Mouse (Mus musculus): ENCODE results near the gene Asb8. TPM values are rescaled to one million over a fixed set of nuclear protein-coding genes. Genes with fewer than 3 reads are reported as not detected.
A peak's percentile ranks its signal among the peaks of the same experiment; 100 is the strongest.

The Asb8 gene
- polyA plus RNA-seq, 1 experiment, result 50.3 TPM

GRCm38 (mm10) chr15:98167645-98168621 is 2.5 kb upstream of the Asb8 start:
- H3K4me2 ChIP-seq (ENCODE audit: low read depth), result peak overlapping the region; percentile 49
- peaks cover 70% of the 10 kb centered on the region for H3K27me3 ChIP-seq (ENCODE audit: control insufficient read depth, insufficient read depth, insufficient read length)
- no peaks in the 10 kb centered on the region for H3K79me2 ChIP-seq (ENCODE audit: control insufficient read depth, insufficient read depth)
- no peaks in the 10 kb centered on the region for H3K36me3 ChIP-seq (ENCODE audit: control insufficient read depth, insufficient read depth)
- TF ChIP-seq SRF (IDR thresholded peaks at IDR 0.05; ENCODE audit: control insufficient read depth, insufficient read length, low read depth) (no peak), MAX (IDR thresholded peaks at IDR 0.05; ENCODE audit: low read depth) (no peak), CEBPB (IDR thresholded peaks at IDR 0.05; ENCODE audit: insufficient read depth, poor library complexity, severe bottlenecking) (no peak), REST (IDR thresholded peaks at IDR 0.05; ENCODE audit: insufficient read depth, insufficient read length) (no peak), TCF3 (IDR thresholded peaks at IDR 0.05; ENCODE audit: insufficient read length, low read depth) (no peak), TCF12 (IDR thresholded peaks at IDR 0.05; ENCODE audit: insufficient read depth, poor library complexity, severe bottlenecking) (no peak), MYOG (IDR thresholded peaks at IDR 0.05; ENCODE audit: control insufficient read depth in 1 of 3, insufficient read depth in 1 of 3, insufficient read length in 2 of 3, low read depth in 2 of 3) (no peak), USF1 (IDR thresholded peaks at IDR 0.05; ENCODE audit: low read depth) (no peak), E2F4 (IDR thresholded peaks at IDR 0.05; ENCODE audit: insufficient read depth) (no peak)
- no peak overlapping the region for H3K4me3 ChIP-seq
- H3ac ChIP-seq (ENCODE audit: control insufficient read depth, insufficient read length), result no peak overlapping the region

- Histone ChIP-seq H3K27me3 (ENCODE audit: control insufficient read depth, insufficient read depth, insufficient read length) (peaks cover 68% of the 10 kb centered on the region), H3K4me2 (ENCODE audit: low read depth) (peak within 1 kb of the TSS; percentile 49), H3K79me2 (ENCODE audit: control insufficient read depth, insufficient read depth) (no peaks in the 10 kb centered on the region), H3K4me3 (no peak within 1 kb of the TSS), H3ac (ENCODE audit: control insufficient read depth, insufficient read length) (no peak within 1 kb of the TSS), H3K36me3 (ENCODE audit: control insufficient read depth, insufficient read depth) (no peaks in the 10 kb centered on the region)
- TF ChIP-seq POLR2A (IDR thresholded peaks at IDR 0.05; ENCODE audit: insufficient read length, low read depth) (no peak), MYOD1 (IDR thresholded peaks at IDR 0.05; ENCODE audit: control insufficient read depth in 1 of 3, insufficient read length in 2 of 3, low read depth in 2 of 3) (no peak), TCF3 (IDR thresholded peaks at IDR 0.05; ENCODE audit: insufficient read length, low read depth) (no peak), TCF12 (IDR thresholded peaks at IDR 0.05; ENCODE audit: insufficient read depth, poor library complexity, severe bottlenecking) (no peak), SRF (IDR thresholded peaks at IDR 0.05; ENCODE audit: control insufficient read depth, insufficient read length, low read depth) (no peak), MAX (IDR thresholded peaks at IDR 0.05; ENCODE audit: low read depth) (no peak), POLR2AphosphoS2 (IDR thresholded peaks at IDR 0.05; ENCODE audit: insufficient read length, low read depth) (no peak), REST (IDR thresholded peaks at IDR 0.05; ENCODE audit: insufficient read depth, insufficient read length) (no peak), E2F4 (IDR thresholded peaks at IDR 0.05; ENCODE audit: insufficient read depth) (no peak), CEBPB (IDR thresholded peaks at IDR 0.05; ENCODE audit: insufficient read depth, poor library complexity, severe bottlenecking) (no peak), MYOG (IDR thresholded peaks at IDR 0.05; ENCODE audit: control insufficient read depth in 1 of 3, insufficient read depth in 1 of 3, insufficient read length in 2 of 3, low read depth in 2 of 3) (no peak), USF1 (IDR thresholded peaks at IDR 0.05; ENCODE audit: low read depth) (no peak)
Measured at GRCm38 (mm10) chr15:98166963-98167644, 1.7 kb upstream of the Asb8 start, which contains the start of gene Ccdc184. Gene Ccdc184, plus strand, starts transcription at chr15:98167158.

GRCm38 (mm10) chr15:98162561-98162960 is 2.9 kb downstream of the Asb8 start:
- Histone ChIP-seq H3K36me3 (ENCODE audit: control insufficient read depth, insufficient read depth) (no peaks in the 10 kb centered on the region), H3K4me2 (ENCODE audit: low read depth) (no peak overlapping the region), H3K4me3 (no peak overlapping the region), H3ac (ENCODE audit: control insufficient read depth, insufficient read length) (no peak overlapping the region), H3K79me2 (ENCODE audit: control insufficient read depth, insufficient read depth) (no peaks in the 10 kb centered on the region), H3K27me3 (ENCODE audit: control insufficient read depth, insufficient read depth, insufficient read length) (peaks cover 30% of the 10 kb centered on the region)
- TF ChIP-seq TCF3 (IDR thresholded peaks at IDR 0.05; ENCODE audit: insufficient read length, low read depth) (no peak), MAX (IDR thresholded peaks at IDR 0.05; ENCODE audit: low read depth) (no peak), CEBPB (IDR thresholded peaks at IDR 0.05; ENCODE audit: insufficient read depth, poor library complexity, severe bottlenecking) (no peak), USF1 (IDR thresholded peaks at IDR 0.05; ENCODE audit: low read depth) (no peak), SRF (IDR thresholded peaks at IDR 0.05; ENCODE audit: control insufficient read depth, insufficient read length, low read depth) (no peak), POLR2AphosphoS2 (IDR thresholded peaks at IDR 0.05; ENCODE audit: insufficient read length, low read depth) (no peak), TCF12 (IDR thresholded peaks at IDR 0.05; ENCODE audit: insufficient read depth, poor library complexity, severe bottlenecking) (no peak), MYOG (IDR thresholded peaks at IDR 0.05; ENCODE audit: control insufficient read depth in 1 of 3, insufficient read depth in 1 of 3, insufficient read length in 2 of 3, low read depth in 2 of 3) (no peak), REST (IDR thresholded peaks at IDR 0.05; ENCODE audit: insufficient read depth, insufficient read length) (no peak), POLR2A (IDR thresholded peaks at IDR 0.05; ENCODE audit: insufficient read length, low read depth) (no peak), E2F4 (IDR thresholded peaks at IDR 0.05; ENCODE audit: insufficient read depth) (no peak), MYOD1 (IDR thresholded peaks at IDR 0.05; ENCODE audit: control insufficient read depth in 1 of 3, insufficient read length in 2 of 3, low read depth in 2 of 3) (no peak)

GRCm38 (mm10) chr15:98161026-98161805 is 4.2 kb downstream of the Asb8 start:
- no peak overlapping the region for H3K4me3 ChIP-seq
- H3ac ChIP-seq (ENCODE audit: control insufficient read depth, insufficient read length), result no peak overlapping the region
- peaks cover 26% of the 10 kb centered on the region for H3K27me3 ChIP-seq (ENCODE audit: control insufficient read depth, insufficient read depth, insufficient read length)
- TF ChIP-seq MYOD1 (IDR thresholded peaks at IDR 0.05; ENCODE audit: control insufficient read depth in 1 of 3, insufficient read length in 2 of 3, low read depth in 2 of 3), result no peak
- TF ChIP-seq USF1 (IDR thresholded peaks at IDR 0.05; ENCODE audit: low read depth), result no peak
- H3K79me2 ChIP-seq (ENCODE audit: control insufficient read depth, insufficient read depth), result no peaks in the 10 kb centered on the region
- H3K36me3 ChIP-seq (ENCODE audit: control insufficient read depth, insufficient read depth), result no peaks in the 10 kb centered on the region
- H3K4me2 ChIP-seq (ENCODE audit: low read depth), result no peak overlapping the region
